Mouse (Mus musculus) MEL (cell line): ENCODE measurements at regions not wholly inside any gene's neighbourhood (a gene's known extent, or its start where the extent isn't known, plus 50 kb on each side); places are given as distances from the start of the nearest gene placed in this dataset.

Source experiments
- DNase-seq: peaks from one replicate; pipeline ENCODE4 v3.0.0; 2011; ENCODE audit warnings: low read depth, low spot score
- H3K27ac ChIP-seq: 2 replicates; pipeline ENCODE4 v1.5.1; 2012; ENCODE audit warnings: low read depth, mild to moderate bottlenecking, control low read depth, low read length, moderate library complexity; ENCODE audit not compliant: control insufficient read depth
- H3K27me3 ChIP-seq, 2 experiments: fragments of 150-350 bp in 1 of 2; sonication (generic) in 1 of 2; 2 replicates each; pipeline ENCODE4 v1.6.1; 2012; ENCODE audit warnings: low read length in 2 of 2, mild to moderate bottlenecking in 2 of 2, improper control_type of control experiment in 1 of 2, moderate library complexity in 1 of 2; ENCODE audit not compliant: insufficient read depth in 2 of 2, control insufficient read depth in 1 of 2
- H3K36me3 ChIP-seq, 2 experiments: 2 replicates each; pipeline ENCODE4 v1.6.1; 2012 to 2014; ENCODE audit warnings: low read length in 2 of 2, improper control_type of control experiment in 1 of 2, inconsistent platforms in 1 of 2, mild to moderate bottlenecking in 1 of 2; ENCODE audit not compliant: insufficient read depth in 2 of 2, control insufficient read depth in 1 of 2
- H3K4me1 ChIP-seq, 2 experiments: fragments of 150-350 bp in 1 of 2; sonication (generic) in 1 of 2; 2 replicates each; pipeline ENCODE4 v1.6.1; 2012; ENCODE audit warnings: low read length in 2 of 2, improper control_type of control experiment in 1 of 2, mild to moderate bottlenecking in 1 of 2; ENCODE audit not compliant: insufficient read depth in 2 of 2, control insufficient read depth in 1 of 2
- H3K4me3 ChIP-seq, 2 experiments: fragments of 150-350 bp in 1 of 2; sonication (generic) in 1 of 2; 2 replicates each; pipeline ENCODE4 v1.5.1; 2012; ENCODE audit warnings: low read depth in 2 of 2, low read length in 2 of 2, mild to moderate bottlenecking in 2 of 2, moderate library complexity in 2 of 2, control low read depth in 1 of 2, improper control_type of control experiment in 1 of 2; ENCODE audit not compliant: control insufficient read depth in 1 of 2, insufficient read depth in 1 of 2
- H3K79me2 ChIP-seq: 2 replicates; pipeline ENCODE4 v1.6.1; 2012; ENCODE audit warnings: mild to moderate bottlenecking, low read length, moderate library complexity; ENCODE audit not compliant: control insufficient read depth, poor library complexity, insufficient read depth
- H3K9ac ChIP-seq: 2 replicates; pipeline ENCODE4 v1.6.1; 2012; ENCODE audit warnings: low read depth, mild to moderate bottlenecking, control low read depth, low read length, moderate library complexity; ENCODE audit not compliant: control insufficient read depth, poor library complexity, severe bottlenecking
- H3K9me3 ChIP-seq: fragments of 150-350 bp; sonication (generic); replicated peaks from 2 replicates; pipeline ENCODE4 v1.6.1; 2012; ENCODE audit warnings: mild to moderate bottlenecking, low read length, improper control_type of control experiment, moderate library complexity; ENCODE audit not compliant: insufficient read depth
- BHLHE40 ChIP-seq: IDR thresholded peaks from 2 replicates; pipeline ENCODE4 v1.6.1; 2012; ENCODE audit warnings: low read depth, mild to moderate bottlenecking, inconsistent platforms, low read length, improper control_type of control experiment, borderline replicate concordance
- CHD1 ChIP-seq: IDR thresholded peaks from 2 replicates; pipeline ENCODE4 v1.6.1; 2012; ENCODE audit warnings: low read depth, mild to moderate bottlenecking, inconsistent platforms, low read length, improper control_type of control experiment
- CHD2 ChIP-seq: IDR thresholded peaks from 2 replicates; pipeline ENCODE4 v1.6.1; 2011; ENCODE audit warnings: low read length, improper control_type of control experiment
- ELF1 ChIP-seq: IDR thresholded peaks from 2 replicates; pipeline ENCODE4 v1.6.1; 2014; ENCODE audit warnings: low read depth, mild to moderate bottlenecking, inconsistent platforms, low read length, improper control_type of control experiment, moderate library complexity
- EP300 ChIP-seq, 2 experiments: IDR thresholded peaks; 2 replicates each; pipeline ENCODE4 v1.6.1; 2011; ENCODE audit warnings: improper control_type of control experiment in 2 of 2, low read length in 2 of 2, low read depth in 1 of 2, mild to moderate bottlenecking in 1 of 2
- HCFC1 ChIP-seq: IDR thresholded peaks from 2 replicates; pipeline ENCODE4 v1.6.1; 2012; ENCODE audit warnings: low read depth, mild to moderate bottlenecking, inconsistent platforms, low read length, improper control_type of control experiment, moderate library complexity
- MAFK ChIP-seq: IDR thresholded peaks from 2 replicates; pipeline ENCODE4 v1.6.1; 2011; ENCODE audit warnings: low read depth, mild to moderate bottlenecking, low read length, improper control_type of control experiment, borderline replicate concordance
- MAZ ChIP-seq: IDR thresholded peaks from 2 replicates; pipeline ENCODE4 v1.6.1; 2012; ENCODE audit warnings: low read depth, mild to moderate bottlenecking, inconsistent platforms, low read length, improper control_type of control experiment
- MEF2A ChIP-seq: IDR thresholded peaks from 2 replicates; pipeline ENCODE4 v1.6.1; 2014; ENCODE audit warnings: low read depth, mild to moderate bottlenecking, inconsistent platforms, low read length, improper control_type of control experiment; ENCODE audit not compliant: poor library complexity, insufficient replicate concordance, severe bottlenecking; ENCODE audit errors: extremely low read depth
- MXI1 ChIP-seq: IDR thresholded peaks from 2 replicates; pipeline ENCODE4 v1.6.1; 2011; ENCODE audit warnings: mild to moderate bottlenecking, low read depth, low read length, improper control_type of control experiment
- MYB ChIP-seq: IDR thresholded peaks from 2 replicates; pipeline ENCODE4 v1.6.1; 2011; ENCODE audit warnings: mild to moderate bottlenecking, low read depth, low read length, improper control_type of control experiment
- NELFE ChIP-seq: IDR thresholded peaks from 2 replicates; pipeline ENCODE4 v1.6.1; 2011; ENCODE audit warnings: low read depth, low read length, improper control_type of control experiment
- NRF1 ChIP-seq: IDR thresholded peaks from 2 replicates; pipeline ENCODE4 v1.6.1; 2014; ENCODE audit warnings: low read depth, mild to moderate bottlenecking, inconsistent platforms, low read length, improper control_type of control experiment, moderate library complexity; ENCODE audit not compliant: poor library complexity, insufficient read depth, severe bottlenecking
- POLR2AphosphoS2 ChIP-seq: IDR thresholded peaks from 2 replicates; pipeline ENCODE4 v1.6.1; 2011; ENCODE audit warnings: low read length, improper control_type of control experiment
- POLR2AphosphoS5 ChIP-seq: IDR thresholded peaks from 2 replicates; pipeline ENCODE4 v1.6.1; 2012; ENCODE audit warnings: low read depth, borderline replicate concordance, mild to moderate bottlenecking, inconsistent platforms, low read length, moderate library complexity, mixed read lengths
- RAD21 ChIP-seq: IDR thresholded peaks from 2 replicates; pipeline ENCODE4 v1.6.1; 2011; ENCODE audit warnings: mild to moderate bottlenecking, low read depth, low read length, improper control_type of control experiment
- RCOR1 ChIP-seq: IDR thresholded peaks from 2 replicates; pipeline ENCODE4 v1.6.1; 2012; ENCODE audit warnings: low read depth, mild to moderate bottlenecking, inconsistent platforms, low read length, improper control_type of control experiment
- TCF12 ChIP-seq: IDR thresholded peaks from 2 replicates; pipeline ENCODE4 v1.6.1; 2014; ENCODE audit warnings: low read depth, mild to moderate bottlenecking, inconsistent platforms, low read length, improper control_type of control experiment, moderate library complexity
- USF2 ChIP-seq, 2 experiments: IDR thresholded peaks; 2 replicates each; pipeline ENCODE4 v1.6.1; 2011 to 2012; ENCODE audit warnings: improper control_type of control experiment in 2 of 2, low read length in 2 of 2, borderline replicate concordance in 1 of 2, inconsistent platforms in 1 of 2, low read depth in 1 of 2, mild to moderate bottlenecking in 1 of 2; ENCODE audit not compliant: insufficient read depth in 1 of 2
- ZMIZ1 ChIP-seq: IDR thresholded peaks from 2 replicates; pipeline ENCODE4 v1.6.1; 2012; ENCODE audit warnings: low read depth, mild to moderate bottlenecking, inconsistent platforms, low read length, improper control_type of control experiment, moderate library complexity

DNA sequence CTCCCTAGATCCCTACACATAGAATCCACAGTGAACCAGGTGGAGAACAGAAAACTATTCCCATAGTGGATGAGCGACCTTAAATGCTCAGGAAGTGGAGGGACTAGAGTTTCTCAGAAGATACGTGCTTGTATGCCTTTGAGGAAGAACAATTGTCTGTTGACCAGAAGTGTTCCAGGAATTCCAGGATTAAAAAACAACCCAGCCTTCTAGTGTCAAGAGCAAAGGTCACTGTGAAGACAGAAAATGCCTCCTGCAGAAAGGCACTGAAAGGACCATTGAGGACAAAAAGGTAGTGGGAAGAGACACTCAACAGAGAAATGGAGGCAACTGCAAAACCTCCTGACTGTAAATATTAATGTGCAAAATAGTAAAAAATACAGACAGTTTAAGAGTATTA is 74.9 kb downstream of the Adamts1 start (continued):
- TF ChIP-seq TCF12 (no peak), RCOR1 (no peak), USF2 (IDR thresholded peaks at IDR 0.05; ENCODE audit: borderline replicate concordance in 1 of 2, insufficient read depth in 1 of 2, low read depth in 1 of 2, low read length in 2 of 2) (no peak)

- Histone ChIP-seq H3K9me3 (no peaks in the 10 kb centered on the region), H3K9ac (no peak overlapping the region), H3K27me3 (no peaks in the 10 kb centered on the region), H3K4me1 (no peaks in the 10 kb centered on the region), H3K79me2 (no peaks in the 10 kb centered on the region), H3K4me3 (no peak overlapping the region), H3K36me3 (no peaks in the 10 kb centered on the region), H3K27ac (no peak overlapping the region)
- no peak for TF ChIP-seq MXI1
- no peak for TF ChIP-seq ZMIZ1
- TF ChIP-seq CHD2: no peak
- TF ChIP-seq NRF1: no peak
- TF ChIP-seq ELF1: no peak
- no peak for TF ChIP-seq HCFC1
- no peak for TF ChIP-seq NELFE
- TF ChIP-seq POLR2AphosphoS5: no peak
- no peak for TF ChIP-seq POLR2AphosphoS2
- TF ChIP-seq EP300 (IDR thresholded peaks at IDR 0.05; ENCODE audit: low read depth in 1 of 2, low read length in 2 of 2): no peak
- no peak for TF ChIP-seq BHLHE40
- TF ChIP-seq MAFK: no peak
- TF ChIP-seq RAD21: no peak
- DNase-seq: no peak
Observed at GRCm38 (mm10) chr16:85721968-85722367, 80.9 kb downstream of the Adamts1 start.

DNA sequence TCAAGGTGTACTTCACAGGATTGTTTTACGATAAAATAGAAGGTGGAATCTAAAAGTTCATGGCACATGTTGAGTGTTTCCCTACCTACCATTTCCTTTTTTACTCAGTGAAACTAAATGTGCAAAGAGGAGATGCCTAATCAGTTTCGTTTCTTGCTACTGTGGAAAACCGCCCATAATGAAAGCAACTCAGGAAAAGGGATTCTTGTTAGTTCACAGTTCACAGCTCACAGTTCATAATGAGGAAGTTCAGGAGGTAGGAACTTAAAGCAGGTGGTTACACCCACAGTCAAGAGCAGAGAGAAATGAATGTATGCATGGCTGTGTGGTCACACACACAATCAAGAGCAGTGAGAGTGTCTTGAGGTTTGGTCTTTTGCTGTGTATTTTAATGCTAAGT is 90.6 kb downstream of the Adamts1 start:
- H3K36me3 ChIP-seq: no peaks in the 10 kb centered on the region
- no peaks in the 10 kb centered on the region for H3K4me1 ChIP-seq
- no peak overlapping the region for H3K27ac ChIP-seq
- no peak for TF ChIP-seq MAZ
- TF ChIP-seq CHD2: no peak
- TF ChIP-seq CHD1: no peak
- no peak for TF ChIP-seq MYB
- TF ChIP-seq MEF2A: no peak
- TF ChIP-seq BHLHE40: no peak
- no peak for TF ChIP-seq NELFE
- H3K4me3 ChIP-seq: no peak overlapping the region
- H3K9me3 ChIP-seq: no peaks in the 10 kb centered on the region
- no peaks in the 10 kb centered on the region for H3K27me3 ChIP-seq
- no peak for DNase-seq
- no peaks in the 10 kb centered on the region for H3K79me2 ChIP-seq
- no peak overlapping the region for H3K9ac ChIP-seq
